Mouse (Mus musculus) megakaryocyte progenitor cell, adult 5-6 weeks (primary cell): ENCODE results near the gene Blm. TPM values are rescaled to one million over a fixed set of nuclear protein-coding genes. Genes with fewer than 3 reads are reported as not detected.

ENCODE experiments used
- ATAC-seq: replicated peaks from 2 replicates; pipeline ENCODE4 v1.8.0; 2016; ENCODE audit warnings: mild to moderate bottlenecking, moderate TSS enrichment, inconsistent platforms; ENCODE audit not compliant: poor library complexity
- total RNA-seq, 2 experiments: library from RNA; stranded (forward) in 1 of 2; stranded (reverse) in 1 of 2; fragments of 157-497, 149-512 nt in 1 of 2; fragments of 200-1000 nt in 1 of 2; gene quantifications; 2 replicates each; pipeline versions ENCODE4 v1.2.3 to v1.2.4; 2015 to 2017

Gene Blm
- total RNA-seq, 2 experiments from 2014 or later = 36.9 to 76.5 TPM

- ATAC-seq = no peak
Observed at GRCm38 (mm10) chr7:80464831-80465230, 70.1 kb downstream of the Blm start.

- ATAC-seq = no peak
Observed at GRCm38 (mm10) chr7:80461891-80462290, 73.0 kb downstream of the Blm start.

GRCm38 (mm10) chr7:80460892-80461291, 74.0 kb downstream of the Blm start:
- no peak for ATAC-seq

- no peak for ATAC-seq
Observed at GRCm38 (mm10) chr7:80460199-80460598, 74.7 kb downstream of the Blm start.

- no peak for ATAC-seq
Observed at GRCm38 (mm10) chr7:80457831-80458343, 77.0 kb downstream of the Blm start.

DNA sequence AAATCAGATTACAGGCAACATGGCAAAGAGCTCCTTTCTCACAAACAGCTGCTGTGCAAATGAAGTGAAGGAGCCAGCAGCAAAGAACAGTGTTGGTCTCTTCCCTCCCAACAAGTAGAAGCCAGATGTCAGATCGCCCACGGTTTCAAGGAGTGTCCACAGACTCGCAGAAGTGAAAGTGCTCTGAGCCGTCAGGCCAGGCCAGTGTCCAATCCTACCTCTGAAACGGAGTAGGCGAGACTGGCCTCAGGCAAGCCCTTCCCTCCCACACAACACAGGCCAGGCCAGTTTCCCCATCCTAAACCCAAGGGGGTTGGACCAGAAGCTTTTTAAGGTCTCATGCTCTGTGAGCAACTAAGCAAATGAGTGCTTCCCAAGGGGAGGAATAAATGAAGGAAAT, 77.7 kb downstream of the Blm start:
- peak; percentile 33; the same call in 1 of the 2 replicates for ATAC-seq

DNA sequence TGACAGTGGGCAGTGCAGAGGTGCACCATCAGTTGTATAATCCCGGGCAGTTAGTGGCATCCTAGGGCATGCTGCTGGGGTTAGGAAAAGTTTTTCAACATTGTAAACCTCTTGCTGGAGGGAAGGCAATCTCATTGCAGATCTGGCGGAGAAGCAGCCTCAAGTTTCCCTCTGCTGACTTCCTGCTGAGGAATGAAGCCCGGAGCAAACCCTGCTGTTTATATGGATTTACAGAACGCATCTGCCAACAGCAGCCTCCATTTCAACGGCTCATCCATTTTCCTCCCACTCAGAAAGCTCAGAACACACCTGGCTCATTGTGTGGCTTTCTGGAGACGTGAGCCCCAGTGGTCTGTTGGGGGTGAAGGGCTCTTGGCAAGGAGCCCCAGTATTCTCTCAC, 78.6 kb downstream of the Blm start:
- ATAC-seq = no peak

DNA sequence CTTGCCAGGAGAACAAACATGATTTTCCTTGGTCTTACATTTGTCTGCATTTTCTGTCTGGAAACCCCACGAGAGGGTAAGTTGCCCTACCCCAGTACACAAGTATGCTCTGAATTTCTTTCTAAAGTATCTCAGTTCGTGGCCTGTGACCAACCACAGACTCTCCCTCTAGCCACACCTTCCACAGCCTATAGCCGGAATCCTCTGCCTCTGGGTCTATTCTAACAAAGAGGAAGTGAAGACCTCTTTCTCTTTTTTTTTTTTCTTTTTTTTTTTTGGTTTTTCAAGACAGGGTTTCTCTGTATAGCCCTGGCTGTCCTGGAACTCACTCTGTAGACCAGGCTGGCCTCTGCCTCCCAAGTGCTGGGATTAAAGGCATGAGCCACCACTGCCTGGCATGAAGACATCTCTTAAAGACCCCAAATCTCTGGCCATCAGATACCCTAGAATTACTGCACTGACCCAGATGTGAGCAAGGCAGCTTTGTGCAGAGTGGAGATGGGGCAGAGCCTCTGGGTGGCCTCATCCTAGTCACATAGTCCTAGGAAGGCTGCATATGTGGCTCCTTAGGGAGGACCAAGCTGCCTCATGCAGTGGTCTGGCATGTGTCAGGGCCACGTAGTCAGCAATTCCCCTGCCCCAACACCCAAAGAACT, 79.3 kb downstream of the Blm start:
- peak; percentile 71 for ATAC-seq

DNA sequence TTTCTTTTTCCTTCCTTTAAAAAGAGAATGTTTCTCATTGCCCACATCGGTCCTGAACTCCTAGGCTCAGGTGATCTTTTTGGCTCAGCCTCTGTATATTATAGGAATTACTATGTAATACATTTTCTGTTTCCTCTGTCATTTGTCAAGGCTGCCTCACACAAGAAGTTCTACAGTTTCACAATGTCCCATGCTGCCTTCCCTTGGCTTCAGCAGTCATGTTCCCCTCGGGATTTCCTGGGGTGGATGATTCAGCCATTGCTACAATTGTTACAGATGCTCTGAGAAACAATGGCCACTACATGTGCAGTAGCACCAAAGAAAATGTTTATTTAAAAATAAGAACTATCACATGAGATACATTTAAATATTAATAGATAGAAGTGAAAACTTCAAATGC, 80.1 kb downstream of the Blm start:
- 0 out of 2 replicates have a peak, but pooled peaks have one; percentile 20 for ATAC-seq

- ATAC-seq = no peak
Observed at GRCm38 (mm10) chr7:80453997-80454396, 80.9 kb downstream of the Blm start.

GRCm38 (mm10) chr7:80453121-80453520, 81.8 kb downstream of the Blm start:
- ATAC-seq = no peak

GRCm38 (mm10) chr7:80452241-80452640, 82.7 kb downstream of the Blm start:
- no peak for ATAC-seq

- ATAC-seq = no peak
Observed at GRCm38 (mm10) chr7:80451550-80452232, 83.2 kb downstream of the Blm start.

GRCm38 (mm10) chr7:80450354-80450753, 84.6 kb downstream of the Blm start:
- ATAC-seq = no peak

DNA sequence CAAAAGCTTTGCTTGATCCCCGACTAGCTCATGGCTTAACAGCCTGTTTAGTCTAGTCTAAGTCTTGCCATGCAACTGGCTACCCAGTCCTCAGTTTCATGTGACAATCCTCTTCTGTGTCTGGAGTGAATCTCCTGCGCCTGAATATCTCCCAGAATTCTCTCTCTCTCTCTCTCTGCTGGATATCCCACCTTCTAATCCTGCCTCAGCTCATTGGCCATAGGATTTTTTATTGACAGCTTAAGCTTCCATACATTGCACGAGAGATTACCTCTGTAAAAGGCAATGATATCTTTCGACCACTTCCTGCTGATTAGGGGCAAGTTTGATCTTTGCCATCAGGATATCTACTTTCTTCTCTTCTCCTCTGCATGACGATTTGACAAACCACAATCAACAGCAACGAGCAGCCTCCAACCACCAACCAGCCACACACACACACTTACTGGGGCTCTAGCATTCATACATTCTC, 85.3 kb downstream of the Blm start:
- ATAC-seq = peak; percentile 9; the same call in 1 of the 2 replicates

DNA sequence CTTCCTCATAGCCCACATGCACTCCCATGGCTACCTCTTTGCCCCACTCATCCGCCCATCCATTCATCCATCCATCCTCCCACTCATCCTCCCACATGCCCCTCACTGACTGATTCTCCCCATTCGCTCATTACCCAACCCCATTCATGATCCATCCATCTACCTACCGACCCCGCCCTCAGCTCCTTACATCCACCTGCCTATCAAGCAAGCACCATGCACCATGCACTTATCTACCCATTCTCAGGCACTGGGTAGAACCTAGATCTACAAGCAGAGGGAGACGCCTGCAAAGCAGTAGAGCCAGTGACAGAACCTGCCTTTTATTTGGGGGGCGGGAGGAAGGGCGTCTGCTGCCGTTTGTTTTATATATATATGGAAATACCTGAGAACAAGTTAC, 87.6 kb downstream of the Blm start:
- ATAC-seq = peak; percentile 36

- no peak for ATAC-seq
Observed at GRCm38 (mm10) chr7:80446221-80446878, 88.6 kb downstream of the Blm start.

- peak; percentile 63 for ATAC-seq
Observed at GRCm38 (mm10) chr7:80445492-80445891, 89.4 kb downstream of the Blm start.

DNA sequence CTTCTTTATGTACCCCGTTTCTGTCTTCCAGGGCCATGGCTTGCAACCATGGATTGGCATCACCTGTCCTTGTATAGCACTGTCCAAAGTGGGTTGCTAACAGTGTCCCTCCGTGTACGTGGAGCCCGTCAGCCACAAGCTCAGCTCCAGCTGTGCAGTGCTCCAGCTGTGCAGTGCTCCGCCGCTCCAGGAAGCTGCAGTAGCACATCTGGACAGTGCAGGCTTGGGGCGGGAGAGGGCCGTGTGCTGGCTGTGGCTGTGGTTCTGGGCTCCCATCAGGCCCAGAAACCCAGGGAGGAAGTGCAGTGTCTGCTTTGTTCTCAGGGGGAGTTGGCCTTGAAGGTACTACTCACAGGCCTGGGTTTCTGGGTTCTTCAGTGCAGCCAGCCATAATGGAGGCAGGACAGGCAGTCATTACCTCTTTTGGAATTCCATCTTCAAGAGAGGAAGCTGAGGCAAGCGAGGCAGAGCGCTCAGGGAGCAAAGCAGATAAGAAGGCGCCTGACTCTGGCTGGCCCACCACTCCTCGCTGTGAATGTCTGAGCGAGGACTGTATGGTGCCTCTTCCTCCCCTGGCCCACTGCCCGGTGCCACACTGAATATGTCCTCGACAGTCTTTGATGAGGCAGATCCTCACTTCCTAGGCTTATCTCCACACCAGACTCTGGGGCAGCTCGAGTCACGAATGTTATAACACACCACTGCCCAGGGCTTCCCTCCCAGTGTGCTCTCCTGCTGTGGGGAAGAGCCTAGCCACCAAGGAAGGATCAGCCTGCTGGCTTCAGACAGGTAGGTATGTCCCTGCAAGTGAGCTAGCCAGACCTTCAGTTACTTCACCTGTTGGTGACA, 90.3 kb downstream of the Blm start:
- ATAC-seq = peak; percentile 51

DNA sequence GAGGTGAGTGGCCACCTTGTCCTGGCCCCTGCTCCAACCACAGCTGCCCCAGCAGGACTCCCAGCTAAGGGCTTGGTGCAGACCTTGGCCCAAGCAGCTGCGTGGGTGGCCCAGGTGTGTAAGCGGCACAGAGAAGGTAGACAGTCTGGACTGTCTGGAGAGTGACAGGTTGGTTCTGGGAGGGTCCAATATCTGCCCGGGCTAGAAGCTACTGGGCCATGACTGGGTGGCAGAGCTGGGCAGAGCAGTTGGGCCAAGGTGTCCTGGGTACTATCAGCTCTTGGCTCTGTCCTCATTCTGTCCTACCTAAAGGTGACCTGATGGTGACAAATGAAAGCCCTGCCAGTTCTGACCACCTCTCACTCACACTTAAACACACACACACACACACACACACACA, 91.8 kb downstream of the Blm start:
- ATAC-seq = no peak
